Mouse (Mus musculus): ENCODE measurements around the gene Cd300ld5.
"Not testable (repeated sequence)": the region's sequence is repeated elsewhere in the genome, so short reads cannot be mapped to it uniquely, and the experiment has no call there.

Gene Cd300ld5

GRCm38 (mm10) chr11:115049282-115049895 is 11.8 kb upstream of the Cd300ld5 start:
- DNase-seq (ENCODE audit: low spot score in 2 of 2), result peak in 1 of 2 experiments; percentile 19

GRCm38 (mm10) chr11:115048259-115048658 is 10.7 kb upstream of the Cd300ld5 start, which contains the start of gene Cd300ld3:
Gene Cd300ld3, minus strand, starts transcription at chr11:115048409.
- DNase-seq (ENCODE audit: low spot score in 2 of 2), result no peak

GRCm38 (mm10) chr11:115026912-115027311 is 10.7 kb downstream of the Cd300ld5 start, which contains the start of gene Cd300ld4:
Gene Cd300ld4, minus strand, starts transcription at chr11:115027012.
- DNase-seq (ENCODE audit: low spot score in 2 of 2), result not testable (repeated sequence)

GRCm38 (mm10) chr11:115016093-115016492 is 21.5 kb downstream of the Cd300ld5 start, which contains the start of gene Cd300ld2:
Gene Cd300ld2, minus strand, starts transcription at chr11:115016193.
- not testable (repeated sequence) for DNase-seq (ENCODE audit: low spot score in 2 of 2)

- no peak for DNase-seq (ENCODE audit: low spot score in 2 of 2)
Measured at GRCm38 (mm10) chr11:115004070-115004469, 33.5 kb downstream of the Cd300ld5 start.

GRCm38 (mm10) chr11:115001474-115002040 is 36.0 kb downstream of the Cd300ld5 start, which contains the start of gene Cd300c2:
Gene Cd300c2, minus strand, starts transcription at chr11:115001880.
- no peak for DNase-seq (ENCODE audit: low spot score in 2 of 2)

- DNase-seq (ENCODE audit: low spot score in 2 of 2), result no peak
Measured at GRCm38 (mm10) chr11:114989793-114990192, 47.8 kb downstream of the Cd300ld5 start, which contains the start of gene Cd300ld. Gene Cd300ld, minus strand, starts transcription at chr11:114989922.

- DNase-seq (ENCODE audit: low spot score in 2 of 2), result peak; percentile 18 to 23
Measured at GRCm38 (mm10) chr11:114981866-114982265, 55.7 kb downstream of the Cd300ld5 start.
